Mouse (Mus musculus) ES-E14 (cell line): ENCODE measurements around the gene 4930469K13Rik. TPM values are rescaled to one million over a fixed set of nuclear protein-coding genes. Genes with fewer than 3 reads are reported as not detected.

Source experiments
- DNase-seq: peaks from one replicate; pipeline ENCODE4 v3.0.0-alpha.2; 2013; ENCODE audit warnings: low read depth, low spot score
- H3K27ac ChIP-seq: 2 replicates; pipeline ENCODE4 v1.5.1; 2012; ENCODE audit warnings: low read depth, mild to moderate bottlenecking, low read length, moderate library complexity, mixed read lengths; ENCODE audit not compliant: poor library complexity, insufficient read depth, severe bottlenecking
- H3K36me3 ChIP-seq: 2 replicates; pipeline ENCODE4 v1.6.1; 2012; ENCODE audit warnings: mild to moderate bottlenecking, low read length, moderate library complexity, mixed read lengths; ENCODE audit not compliant: control insufficient read depth, poor library complexity, insufficient read depth, severe bottlenecking
- H3K4me1 ChIP-seq, 2 experiments: fragments of 150-350 bp in 1 of 2; sonication (generic) in 1 of 2; 2 replicates each; pipeline ENCODE4 v1.6.1; 2012; ENCODE audit warnings: low read length in 2 of 2, mild to moderate bottlenecking in 1 of 2, mixed read lengths in 1 of 2; ENCODE audit not compliant: control insufficient read depth in 2 of 2, insufficient read depth in 2 of 2, poor library complexity in 1 of 2
- H3K4me3 ChIP-seq, 2 experiments: fragments of 150-350 bp in 1 of 2; sonication (generic) in 1 of 2; 2 replicates each; pipeline ENCODE4 v1.5.1; 2012; ENCODE audit warnings: low read length in 2 of 2, low read depth in 1 of 2, mild to moderate bottlenecking in 1 of 2, mixed read lengths in 1 of 2; ENCODE audit not compliant: insufficient read depth in 1 of 2, poor library complexity in 1 of 2, severe bottlenecking in 1 of 2
- H3K9ac ChIP-seq: 2 replicates; pipeline ENCODE4 v1.6.1; 2012; ENCODE audit warnings: low read depth, mild to moderate bottlenecking, low read length, mixed read lengths; ENCODE audit not compliant: poor library complexity, insufficient read depth, severe bottlenecking
- H3K9me3 ChIP-seq: fragments of 150-350 bp; sonication (generic); 2 replicates; pipeline ENCODE4 v1.6.1; 2012; ENCODE audit warnings: low read depth, mild to moderate bottlenecking, low read length; ENCODE audit not compliant: control insufficient read depth, insufficient read depth
- CHD2 ChIP-seq: IDR thresholded peaks from 2 replicates; pipeline ENCODE4 v1.6.1; 2014; ENCODE audit warnings: mild to moderate bottlenecking, low read depth, low read length, inconsistent platforms
- HCFC1 ChIP-seq: IDR thresholded peaks from 2 replicates; pipeline ENCODE4 v1.6.1; 2012; ENCODE audit warnings: low read length, inconsistent platforms, borderline replicate concordance; ENCODE audit not compliant: insufficient read depth
- MAFK ChIP-seq: IDR thresholded peaks from 2 replicates; pipeline ENCODE4 v1.6.1; 2014; ENCODE audit warnings: mild to moderate bottlenecking, low read depth, low read length, inconsistent platforms; ENCODE audit not compliant: insufficient read depth
- ZC3H11A ChIP-seq: IDR thresholded peaks from 2 replicates; pipeline ENCODE4 v1.6.1; 2012; ENCODE audit warnings: low read depth, mild to moderate bottlenecking, inconsistent platforms, low read length, borderline replicate concordance
- ZNF384 ChIP-seq: IDR thresholded peaks from 2 replicates; pipeline ENCODE4 v1.6.1; 2012; ENCODE audit warnings: low read depth, low read length, inconsistent platforms
- in situ Hi-C, 2 experiments: fragments of 600-800 bp; cut with MboI; formaldehyde crosslinking; loops; one replicate each; pipeline ENCODE4 v1.15.1; 2025; ENCODE audit warnings: low sequenced_read_pairs in 2 of 2, inconsistent platforms in 1 of 2; ENCODE audit not compliant: unreplicated experiment in 2 of 2
- total RNA-seq: library from RNA; depleted of rRNA; stranded (reverse); fragments of 300-350 nt; gene quantifications from 2 replicates; pipeline ENCODE4 v1.2.3, GENCODE M21; 2012

The 4930469K13Rik gene
- total RNA-seq, 1 experiment, result not detected

DNA sequence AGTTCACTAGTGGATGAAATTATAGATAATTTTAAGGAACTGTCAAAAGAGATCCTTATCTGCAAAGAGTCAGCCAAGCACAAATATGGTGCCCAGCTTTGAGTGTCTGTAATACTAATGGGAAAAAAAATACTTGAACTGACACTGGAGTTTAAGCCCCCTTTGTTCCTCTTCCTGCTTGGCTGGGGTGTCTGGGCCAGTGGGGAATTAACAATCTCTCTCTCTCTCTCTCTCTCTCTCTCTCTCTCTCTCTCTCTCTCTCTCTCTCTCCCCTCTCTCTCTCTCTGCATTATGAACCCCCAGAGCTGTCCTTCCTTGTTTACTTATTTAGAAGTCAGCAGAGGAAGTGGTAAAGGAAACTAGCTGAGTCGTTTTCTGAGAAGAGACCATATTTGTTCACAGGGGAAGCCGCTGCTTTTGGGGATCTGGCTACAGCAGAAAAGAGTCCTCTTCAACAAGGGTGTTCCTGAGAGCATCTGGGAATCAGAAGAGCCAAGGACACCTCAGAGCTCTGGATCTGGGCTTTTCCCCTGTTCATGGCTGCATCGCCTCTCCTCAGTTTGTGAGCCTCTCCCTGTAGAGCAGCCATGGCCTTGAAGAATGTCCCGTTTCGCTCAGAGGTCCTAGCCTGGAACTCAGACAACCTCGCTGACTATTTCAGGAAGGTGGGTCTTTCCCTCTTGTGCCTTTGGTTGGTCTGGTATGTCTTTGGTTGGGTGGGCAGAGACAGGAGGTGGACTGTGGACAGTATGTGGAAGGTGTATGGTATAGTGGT lies 51.4 kb downstream of the 4930469K13Rik start, which contains the start of gene Lcp2:
TSS of gene Lcp2 (plus strand) at position 154 of the 775 bp plus-strand sequence.
- no peaks in the 10 kb centered on the region for H3K4me1 ChIP-seq
- no peak within 1 kb of the TSS for H3K9ac ChIP-seq
- no peak within 1 kb of the TSS for H3K27ac ChIP-seq
- in situ Hi-C loops, result no loop called here
- H3K4me3 ChIP-seq, result no peak within 1 kb of the TSS
- H3K36me3 ChIP-seq, result no peaks in the 10 kb centered on the region
- DNase-seq, result no peak
- H3K9me3 ChIP-seq, result no peaks in the 10 kb centered on the region
- no peak for TF ChIP-seq ZNF384
- no peak for TF ChIP-seq ZC3H11A
- no peak for TF ChIP-seq HCFC1
- TF ChIP-seq CHD2, result no peak
- no peak for TF ChIP-seq MAFK

DNA sequence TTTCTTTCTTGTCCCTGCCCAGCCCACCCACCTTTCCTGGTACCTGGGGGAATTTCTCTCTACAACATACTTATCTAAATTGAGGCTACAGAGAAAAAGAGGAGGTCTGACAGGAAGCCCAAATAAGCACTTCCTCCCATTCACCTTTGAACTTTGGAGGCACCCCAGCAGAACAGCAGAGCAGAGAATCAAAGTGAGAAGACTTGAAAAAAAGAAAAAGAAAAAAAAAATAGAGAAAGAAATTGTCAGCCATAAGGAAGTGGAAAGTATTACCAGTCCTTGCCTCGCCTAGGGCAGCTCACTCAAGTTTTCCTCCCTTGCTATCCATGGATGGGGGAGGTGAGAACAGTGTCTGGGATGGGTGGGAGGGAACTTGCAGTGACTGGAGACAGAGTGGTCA lies 55.5 kb downstream of the 4930469K13Rik start:
- Histone ChIP-seq H3K36me3 (no peaks in the 10 kb centered on the region), H3K9me3 (no peaks in the 10 kb centered on the region), H3K9ac (no peak overlapping the region), H3K27ac (no peak overlapping the region), H3K4me3 (no peak overlapping the region), H3K4me1 (no peaks in the 10 kb centered on the region)
- no peak for DNase-seq
- TF ChIP-seq MAFK, result no peak
- in situ Hi-C loops, result no loop called here

DNA sequence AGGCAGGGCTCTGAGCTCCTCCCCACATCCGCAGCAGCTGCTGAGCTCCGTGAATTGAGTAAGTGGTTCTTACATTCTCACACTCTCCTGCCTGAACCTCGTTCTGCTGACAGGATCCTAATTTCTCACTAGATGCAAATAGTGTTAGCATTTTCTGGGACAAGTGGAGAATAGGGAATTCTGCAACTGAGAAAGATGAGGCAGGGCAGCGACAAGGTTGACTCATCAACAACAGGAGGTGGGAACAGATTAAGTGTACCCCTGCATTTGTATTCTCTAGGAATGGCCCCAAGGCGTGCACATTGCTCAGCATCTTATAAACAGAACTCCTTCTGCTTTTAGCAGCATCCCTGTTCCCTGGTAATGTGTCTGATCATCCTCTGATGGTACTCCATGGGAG lies 58.3 kb downstream of the 4930469K13Rik start:
- in situ Hi-C loops, result no loop called here
- H3K9ac ChIP-seq, result no peak overlapping the region
- TF ChIP-seq ZNF384, result no peak
- TF ChIP-seq HCFC1, result no peak
- TF ChIP-seq ZC3H11A, result no peak
- no peak for TF ChIP-seq MAFK
- no peak for TF ChIP-seq CHD2

DNA sequence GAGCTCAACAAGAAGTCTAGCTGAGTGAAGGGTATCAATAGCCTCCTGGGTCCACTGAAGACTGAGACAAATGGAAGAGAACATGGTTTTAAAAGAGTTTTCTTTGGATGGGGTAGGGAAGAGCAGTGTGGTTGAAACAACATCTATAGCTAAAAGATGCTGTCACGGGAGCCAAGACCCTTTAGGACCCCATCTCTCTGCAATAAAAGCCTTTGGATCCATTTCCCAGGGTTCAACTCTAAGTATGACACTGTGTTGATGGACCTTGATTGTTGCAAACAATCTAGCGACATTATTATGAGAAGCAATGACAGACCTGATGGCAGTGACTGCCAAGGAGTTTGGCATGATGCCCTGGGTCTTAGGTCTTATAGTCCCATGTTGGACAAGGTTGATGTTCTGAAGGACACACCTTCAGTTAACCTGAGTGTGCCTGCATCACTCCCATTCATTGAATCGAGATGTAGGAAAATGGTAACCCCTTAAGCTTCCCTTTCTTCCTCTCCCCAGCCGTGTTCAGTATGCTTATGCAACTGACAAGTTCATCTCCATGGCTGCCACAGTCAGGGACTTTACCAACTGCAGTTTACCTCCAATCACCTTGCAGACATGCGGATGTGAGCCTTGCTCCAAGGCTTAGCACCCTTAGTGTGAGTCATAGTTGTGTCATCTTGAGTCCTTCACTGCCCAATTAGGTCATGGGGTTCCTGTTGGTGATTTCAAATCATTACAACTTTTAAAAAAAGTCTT lies 62.3 kb downstream of the 4930469K13Rik start:
- in situ Hi-C loops, result no loop called here
- H3K4me3 ChIP-seq, result no peak overlapping the region

More for the DNA sequence above, 58.3 kb downstream of the 4930469K13Rik start:
- Histone ChIP-seq H3K27ac (no peak overlapping the region), H3K36me3 (no peaks in the 10 kb centered on the region), H3K4me3 (no peak overlapping the region), H3K4me1 (no peaks in the 10 kb centered on the region), H3K9me3 (no peaks in the 10 kb centered on the region)
- DNase-seq, result no peak

More for the DNA sequence above, 62.3 kb downstream of the 4930469K13Rik start:
- no peaks in the 10 kb centered on the region for H3K4me1 ChIP-seq
- no peak for DNase-seq
- no peaks in the 10 kb centered on the region for H3K9me3 ChIP-seq
- H3K27ac ChIP-seq, result no peak overlapping the region
- TF ChIP-seq CHD2 (no peak), ZC3H11A (no peak)
- H3K36me3 ChIP-seq, result no peaks in the 10 kb centered on the region
- no peak overlapping the region for H3K9ac ChIP-seq
